Mouse (Mus musculus) spleen, adult 18-20 months (tissue): ENCODE data around the gene Nr3c2.
A peak's percentile ranks its signal among the peaks of the same experiment; 100 is the strongest.

Experiments used
- DNase-seq, 2 experiments: peaks; one replicate each; pipeline ENCODE4 v3.0.0; 2022; ENCODE audit warnings: mixed read lengths in 2 of 2

Nr3c2 gene

DNA sequence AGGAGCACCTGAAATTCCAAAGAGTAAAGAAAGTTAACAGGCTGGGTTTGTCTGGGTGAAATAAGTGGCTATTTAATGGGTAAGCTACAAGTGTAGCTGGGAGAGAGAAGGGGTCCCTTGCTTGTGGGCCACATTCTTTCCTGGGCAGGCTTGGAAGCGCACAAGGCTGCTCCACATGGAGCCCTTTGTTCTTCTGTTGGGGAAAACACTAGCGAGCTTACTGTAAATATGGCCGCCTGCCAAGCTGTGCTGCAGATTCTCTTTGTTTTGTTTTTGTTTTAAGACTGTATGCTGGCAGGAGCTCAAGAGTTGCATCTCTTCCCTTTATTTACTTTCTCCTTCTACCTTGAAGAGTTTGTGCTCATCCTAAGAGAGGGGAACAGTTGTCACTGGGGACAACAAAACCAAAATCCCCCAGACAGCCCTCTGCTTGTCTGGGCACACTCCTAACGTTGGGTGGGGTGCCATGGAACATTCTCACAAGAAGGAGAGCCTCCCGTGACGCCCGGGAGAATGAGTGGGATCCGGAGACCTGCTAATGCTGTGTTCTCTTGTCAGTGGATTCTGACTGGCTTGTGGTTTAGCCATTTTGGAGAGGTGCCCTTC, 73.8 kb downstream of the Nr3c2 start:
- DNase-seq = no peak

DNA sequence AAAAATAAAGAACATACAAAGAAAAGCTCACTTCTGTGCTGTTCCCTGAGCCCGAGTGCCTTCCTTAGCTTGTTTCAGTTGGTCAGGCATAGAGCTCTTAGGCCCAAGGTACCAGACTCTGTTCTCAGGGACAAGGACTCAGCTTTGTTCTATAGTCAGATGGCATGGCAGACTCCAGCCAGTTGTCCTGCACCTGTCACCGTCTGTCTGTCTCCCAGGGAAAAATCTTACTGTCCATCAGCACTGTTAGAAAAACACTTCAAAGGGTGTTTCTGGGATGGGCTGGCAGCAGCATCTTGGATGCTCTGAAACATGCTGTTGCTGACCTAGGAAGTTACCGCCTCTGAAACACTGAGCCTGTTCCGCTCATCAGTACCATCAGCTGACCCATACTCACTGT, 78.7 kb downstream of the Nr3c2 start:
- no peak for DNase-seq

DNA sequence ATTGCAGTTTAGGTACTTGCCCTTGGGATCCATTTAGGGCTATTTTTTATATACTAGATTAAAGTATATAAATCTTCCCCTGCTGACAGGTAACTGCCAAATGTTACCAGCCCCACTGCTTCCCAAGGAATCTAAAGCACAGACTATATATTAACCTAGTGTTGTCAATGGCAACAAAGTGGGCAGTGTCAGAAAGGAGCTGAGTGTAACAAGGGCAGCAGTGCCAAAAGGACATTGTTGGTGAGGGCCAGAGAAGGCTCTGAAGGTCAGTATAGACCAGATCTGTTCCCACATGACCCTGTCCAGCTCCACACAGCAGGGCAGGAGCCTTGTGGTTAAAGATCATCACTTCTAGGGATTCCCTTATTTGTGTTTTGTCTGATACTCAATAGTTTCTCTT, 84.8 kb downstream of the Nr3c2 start:
- DNase-seq = no peak

DNA sequence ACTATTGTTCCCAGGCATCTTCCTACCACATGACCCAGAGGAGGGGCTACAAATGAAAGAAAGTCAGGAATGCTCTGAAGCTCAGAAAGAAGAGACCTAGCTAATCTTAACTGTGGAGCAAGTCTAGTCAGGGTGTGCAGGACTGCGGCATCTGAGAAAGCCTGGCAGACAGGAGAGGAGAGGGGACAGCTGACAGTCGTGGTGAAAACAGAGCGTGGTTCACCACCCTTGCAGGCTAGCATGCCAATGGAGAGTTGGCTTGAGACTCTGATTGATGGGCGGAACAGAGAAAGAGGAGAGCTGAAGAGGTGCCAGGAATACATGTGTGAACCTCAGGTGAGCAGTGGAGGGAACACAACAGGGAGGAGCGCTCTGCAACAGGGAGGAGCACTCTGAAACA, 85.6 kb downstream of the Nr3c2 start:
- DNase-seq = no peak

DNA sequence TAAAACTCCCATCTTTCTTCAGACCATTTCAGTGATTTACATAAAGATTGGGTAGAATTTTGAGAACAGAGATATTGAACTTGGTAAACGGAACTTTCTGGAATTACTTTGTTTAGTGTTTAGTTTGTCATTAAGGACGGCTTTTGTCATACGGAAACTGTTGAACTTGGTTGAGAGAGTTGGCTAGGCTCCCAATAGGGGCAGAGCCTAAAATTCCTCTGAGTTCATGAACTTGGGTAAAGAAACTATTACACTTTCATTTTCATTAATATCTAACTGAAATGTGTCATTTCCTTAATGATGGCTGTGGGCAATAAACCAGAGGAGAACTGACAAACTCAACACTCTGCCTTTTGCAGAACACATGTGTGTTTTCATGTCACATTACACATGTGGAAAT, 88.6 kb downstream of the Nr3c2 start:
- DNase-seq = no peak

DNA sequence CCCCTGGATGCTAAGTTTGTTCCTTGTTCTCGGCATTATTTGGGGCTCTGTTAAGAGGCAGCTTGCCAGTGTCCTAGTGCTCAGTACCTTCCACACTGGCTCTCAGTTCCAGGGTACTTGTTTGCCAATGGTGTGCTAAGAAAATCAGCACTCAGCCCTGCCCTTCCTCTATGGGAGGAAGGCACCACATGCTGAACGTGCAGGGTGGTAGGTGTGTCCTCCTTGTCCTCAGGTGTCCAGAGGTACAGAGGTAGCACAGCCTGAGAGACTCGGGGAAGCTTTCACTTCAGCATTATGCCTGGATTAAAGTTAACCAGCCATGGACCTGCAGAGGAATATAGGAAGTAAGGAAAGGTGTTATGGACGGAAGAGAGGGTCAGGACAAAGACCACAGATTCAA, 99.0 kb downstream of the Nr3c2 start:
- no peak for DNase-seq

DNA sequence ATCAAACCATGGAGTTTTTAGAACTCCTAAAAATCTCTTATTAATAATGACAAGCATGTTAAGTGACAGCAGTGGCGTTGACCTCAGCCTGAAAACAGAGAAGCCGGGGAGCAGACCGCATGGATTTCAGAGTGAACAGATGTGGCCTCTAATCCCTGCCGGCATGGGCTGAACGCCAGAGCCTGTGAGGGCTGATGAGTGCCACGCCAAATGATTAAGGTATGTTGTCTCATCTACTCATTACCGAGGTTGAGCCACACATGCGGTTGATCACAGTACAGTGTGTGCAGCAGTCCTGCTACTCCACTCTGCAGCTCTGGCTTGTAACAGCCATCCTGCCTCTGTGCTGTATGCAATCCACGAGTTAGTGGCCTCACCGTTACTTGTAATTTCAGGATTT, 110.2 kb downstream of the Nr3c2 start:
- DNase-seq = no peak

DNA sequence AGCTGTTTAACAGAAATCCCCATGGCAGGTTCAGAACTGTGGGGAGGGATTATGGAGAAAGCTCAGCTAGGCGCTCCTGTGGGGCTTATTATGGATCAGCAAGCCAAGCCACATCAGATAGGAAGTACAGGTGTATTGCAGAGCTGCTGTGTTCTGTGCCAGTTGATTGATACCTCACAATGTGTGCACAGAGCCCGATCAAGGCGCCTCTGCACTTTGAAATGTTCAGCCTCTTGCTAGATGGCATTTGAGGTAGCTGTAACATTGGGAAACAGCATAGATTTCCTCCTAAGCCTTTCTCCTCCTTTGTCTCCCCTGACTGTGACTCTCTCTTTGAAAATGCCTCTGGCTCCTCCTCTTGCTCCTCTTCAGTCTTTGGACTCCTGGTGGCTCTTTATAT, 112.7 kb downstream of the Nr3c2 start:
- no peak for DNase-seq

DNA sequence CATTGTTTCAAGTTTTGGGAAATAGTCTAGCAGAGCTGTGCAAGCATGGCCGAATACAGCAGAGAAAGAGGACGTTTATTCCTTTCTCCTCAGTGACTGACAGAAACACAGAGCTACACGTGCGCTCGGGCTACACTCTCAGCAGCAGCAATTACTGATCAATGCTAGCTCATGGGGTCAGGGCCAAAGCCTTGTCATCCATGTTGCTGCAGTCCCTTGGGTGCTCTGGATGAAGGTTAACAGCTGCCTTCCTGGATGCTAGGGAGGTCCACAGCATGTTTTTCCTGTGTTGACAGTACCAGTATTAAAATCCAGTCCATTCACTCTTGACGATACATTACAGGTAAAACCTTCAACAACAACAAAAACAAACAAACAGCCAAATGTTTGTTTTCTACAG, 113.4 kb downstream of the Nr3c2 start:
- no peak for DNase-seq

DNA sequence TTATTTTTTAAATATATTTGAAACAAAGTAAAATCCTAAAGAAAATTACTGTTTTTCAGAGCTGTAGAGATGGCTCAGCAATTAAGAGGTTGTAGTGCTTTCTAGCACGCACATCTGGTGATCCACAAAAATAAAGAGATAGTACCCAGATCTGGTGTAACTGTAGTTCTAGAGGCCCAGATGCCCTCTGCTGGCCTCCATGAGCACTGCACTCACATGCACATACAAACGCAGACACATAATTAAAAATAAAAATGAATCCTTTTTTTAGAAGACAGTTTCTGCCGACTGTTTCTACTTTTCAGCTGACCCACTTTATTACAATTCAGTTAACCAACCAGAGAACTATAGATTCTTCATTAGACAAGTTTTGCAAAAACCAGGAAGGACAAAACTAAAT, 117.5 kb downstream of the Nr3c2 start:
- DNase-seq = peak in 1 of 2 experiments; percentile 6

DNA sequence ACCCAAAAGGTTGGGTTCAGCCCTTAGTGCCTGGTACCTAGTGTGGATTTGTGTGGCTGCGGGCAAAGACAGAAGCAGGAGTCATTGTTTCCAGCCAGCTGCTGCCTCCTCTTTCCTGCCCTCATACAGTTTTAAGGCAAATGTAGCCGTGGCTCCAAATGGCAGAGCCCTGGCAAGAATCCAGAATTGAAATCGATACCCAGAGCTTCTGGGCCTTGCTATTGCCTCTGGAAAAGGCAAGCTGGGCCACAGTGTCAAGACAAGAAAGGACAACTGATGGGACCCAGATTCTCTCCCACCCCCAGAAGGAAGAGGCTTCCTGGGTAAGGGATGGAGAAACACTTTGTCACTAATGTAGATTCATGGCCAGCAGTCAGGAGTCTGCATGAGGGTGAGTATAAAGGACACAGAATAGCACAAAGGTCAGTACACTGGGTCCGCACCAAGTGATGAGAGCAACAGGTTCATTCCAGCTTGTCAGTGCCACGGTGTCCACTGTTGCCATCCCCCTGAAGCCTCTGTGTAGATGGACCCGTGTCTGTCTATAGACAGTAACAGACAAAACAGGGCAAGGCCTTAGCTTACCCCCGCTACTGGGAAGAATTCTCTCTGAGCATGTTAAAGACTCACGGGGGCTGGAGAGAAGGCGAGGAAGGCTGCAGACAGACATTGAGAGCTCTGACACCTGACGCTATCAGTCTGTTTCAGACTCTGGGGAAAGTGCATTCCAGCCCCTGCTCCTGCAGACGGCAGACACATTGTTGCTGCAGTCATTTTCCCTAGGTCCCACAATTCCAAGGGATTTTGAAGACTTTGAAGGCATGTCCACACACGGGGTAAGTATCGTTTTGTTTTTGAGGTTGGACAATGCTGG, 124.8 kb downstream of the Nr3c2 start:
- no peak for DNase-seq

DNA sequence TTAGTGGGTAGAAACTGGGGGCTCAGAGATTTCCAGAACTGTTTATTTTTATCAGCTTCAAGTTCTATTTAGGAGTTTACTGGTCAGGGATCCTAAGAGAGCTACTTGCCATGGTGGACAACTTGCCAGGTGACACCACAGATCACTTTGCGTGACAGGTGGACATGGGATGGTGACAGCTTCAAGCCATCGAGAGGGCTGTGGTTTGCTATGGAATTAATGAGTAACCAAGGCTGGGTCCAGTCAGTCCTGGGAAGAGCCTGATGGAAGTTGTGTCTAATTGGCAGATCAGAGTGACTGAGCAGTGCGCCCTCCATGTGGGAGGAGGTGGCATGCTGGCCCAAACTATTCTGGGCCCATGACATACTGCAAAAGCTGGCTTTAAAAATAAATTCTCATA, 132.0 kb downstream of the Nr3c2 start:
- DNase-seq = no peak

DNA sequence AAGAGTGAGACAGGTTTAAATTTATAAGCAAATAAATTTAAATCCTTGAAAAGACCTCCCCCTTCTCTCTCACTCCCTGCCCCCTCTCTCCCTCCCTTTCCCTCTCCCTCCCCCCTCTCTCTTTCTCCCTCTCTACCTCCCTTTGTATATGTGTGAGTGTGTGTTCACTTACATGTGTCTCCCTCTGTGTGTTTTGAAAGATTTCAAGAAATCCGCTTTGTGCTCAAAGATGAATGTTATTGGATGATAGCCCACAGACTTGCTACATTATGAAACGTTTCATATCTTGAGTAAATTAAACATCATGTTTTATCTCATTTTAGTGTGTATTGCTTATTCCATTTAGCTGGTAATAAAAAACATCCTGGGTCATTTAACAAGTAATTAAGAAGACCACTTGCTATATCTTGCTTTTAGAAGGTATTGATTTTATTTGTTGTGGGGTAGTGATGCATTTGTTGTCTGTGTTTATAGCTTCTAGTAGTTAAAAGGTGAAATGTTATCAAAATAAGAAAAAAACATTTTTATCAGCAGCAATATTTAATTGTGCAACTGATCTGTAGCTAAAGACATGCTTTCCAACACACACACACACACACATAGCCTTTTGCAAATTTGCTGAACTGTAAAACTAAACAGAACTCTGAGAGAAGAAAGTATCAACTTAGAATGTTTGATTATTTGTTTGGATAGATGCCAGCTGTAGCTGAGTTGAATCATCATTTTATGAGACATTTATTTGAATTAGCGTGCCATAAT, 134.6 kb downstream of the Nr3c2 start:
- no peak for DNase-seq

DNA sequence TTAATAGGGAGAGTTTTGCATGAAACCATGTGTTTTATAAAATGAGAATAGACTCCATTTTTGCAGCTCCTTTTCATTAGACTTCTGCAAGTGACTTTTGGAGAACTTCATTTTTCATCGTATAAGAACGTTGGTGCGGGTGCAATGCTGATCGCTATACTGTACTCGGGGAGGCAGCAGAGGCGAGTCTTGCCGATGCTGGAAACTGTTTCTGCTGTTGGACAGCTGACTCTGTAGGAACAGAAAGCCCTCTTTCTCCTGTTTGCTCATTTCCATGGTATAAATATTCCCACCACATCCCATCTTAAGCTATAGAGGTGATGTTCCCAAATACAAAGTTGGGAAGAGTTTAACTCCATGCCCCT, 135.2 kb downstream of the Nr3c2 start:
- DNase-seq = no peak

DNA sequence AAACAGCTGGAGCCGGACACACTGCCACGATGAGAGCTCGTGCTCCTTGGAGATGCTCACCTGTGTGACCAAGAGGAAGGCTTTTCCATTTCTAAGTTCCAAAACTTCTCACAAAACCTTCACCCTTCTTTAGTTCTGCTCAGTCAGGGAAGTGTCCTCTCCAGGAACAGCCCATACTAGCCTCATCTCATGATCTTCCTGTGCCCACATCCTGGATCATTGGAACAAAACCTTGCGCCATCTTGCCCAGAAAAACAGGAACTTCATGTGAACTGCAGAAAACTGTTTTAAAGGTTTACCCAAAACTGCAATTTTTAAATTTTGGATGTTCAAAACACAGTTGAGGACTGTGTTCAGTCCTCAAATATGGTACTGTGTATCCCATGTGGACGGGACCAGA, 142.0 kb downstream of the Nr3c2 start:
- no peak for DNase-seq

DNA sequence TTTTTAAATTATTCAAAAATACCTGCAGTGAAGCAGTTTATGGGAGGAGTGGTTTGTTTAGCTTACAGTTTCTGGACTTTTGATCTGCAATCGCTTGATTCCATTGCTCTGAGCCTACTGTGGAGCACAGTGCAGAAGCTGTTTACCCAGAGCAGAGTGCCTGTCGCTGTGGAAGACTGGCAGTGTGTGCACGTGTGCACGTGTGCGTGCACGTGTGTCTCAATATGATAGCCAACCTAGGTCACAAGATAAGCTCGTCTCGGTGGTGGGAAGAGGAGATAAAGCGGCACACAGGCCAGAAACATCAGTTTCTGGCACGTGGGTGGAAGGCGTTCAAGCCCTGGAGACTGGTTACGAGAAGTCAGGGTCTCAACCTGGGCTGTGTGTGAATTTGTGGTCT, 145.6 kb downstream of the Nr3c2 start:
- no peak for DNase-seq

DNA sequence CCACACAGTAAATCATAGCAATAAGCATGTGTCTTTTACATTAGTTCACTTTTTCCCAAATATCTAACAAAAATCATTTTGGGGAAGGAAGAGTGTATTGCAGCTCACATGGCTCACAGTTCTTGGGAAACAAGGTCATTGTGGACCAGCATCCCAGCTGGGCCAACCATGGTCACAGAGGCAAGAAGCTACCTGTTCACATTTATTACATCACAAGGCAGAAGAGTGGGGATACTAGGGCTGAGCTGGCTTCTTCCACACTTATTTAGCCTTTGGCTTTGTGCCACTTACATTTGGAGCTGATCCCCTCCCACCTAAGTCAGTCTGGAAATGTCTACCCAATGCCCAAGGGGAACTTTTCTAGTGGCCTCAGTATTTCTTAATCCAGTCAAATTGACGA, 146.5 kb downstream of the Nr3c2 start:
- no peak for DNase-seq

DNA sequence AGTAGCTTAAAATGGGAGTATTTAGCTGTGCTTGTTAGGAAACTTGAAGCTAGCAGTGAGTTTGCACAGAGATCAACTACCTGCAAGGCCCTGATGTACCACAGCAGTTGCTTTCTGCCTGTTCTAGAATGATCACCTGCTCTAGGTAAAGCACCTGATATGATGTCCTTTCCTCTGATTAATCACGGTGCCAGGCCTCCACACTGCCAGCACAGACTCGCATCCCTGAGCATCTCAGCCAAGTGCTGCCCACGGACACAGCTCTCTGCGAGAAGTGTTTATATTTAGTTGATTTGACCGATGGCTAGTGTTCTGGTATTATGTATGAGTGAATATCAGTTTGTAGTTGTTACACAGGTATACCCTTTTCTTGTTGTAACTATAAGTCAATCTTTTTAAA, 147.0 kb downstream of the Nr3c2 start:
- no peak for DNase-seq

DNA sequence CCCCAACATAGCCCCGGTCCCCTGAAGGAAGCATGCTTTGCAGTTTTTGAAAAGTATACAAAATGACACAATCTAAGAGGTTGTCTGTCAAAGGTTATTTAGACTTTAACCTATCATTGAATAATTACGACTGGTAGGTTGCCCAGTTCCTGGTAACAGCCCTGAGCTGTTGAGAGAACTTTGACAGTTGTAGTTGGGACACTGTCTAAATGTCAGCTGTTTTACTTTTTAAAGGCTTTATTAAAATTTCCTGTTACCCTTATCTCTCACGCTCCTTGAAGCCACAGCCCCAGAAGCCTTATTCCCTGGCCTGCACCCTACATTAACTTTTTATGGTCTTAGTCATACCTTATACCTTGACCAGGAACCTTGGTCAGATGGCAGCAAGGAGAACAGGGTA, 147.5 kb downstream of the Nr3c2 start:
- DNase-seq = no peak

DNA sequence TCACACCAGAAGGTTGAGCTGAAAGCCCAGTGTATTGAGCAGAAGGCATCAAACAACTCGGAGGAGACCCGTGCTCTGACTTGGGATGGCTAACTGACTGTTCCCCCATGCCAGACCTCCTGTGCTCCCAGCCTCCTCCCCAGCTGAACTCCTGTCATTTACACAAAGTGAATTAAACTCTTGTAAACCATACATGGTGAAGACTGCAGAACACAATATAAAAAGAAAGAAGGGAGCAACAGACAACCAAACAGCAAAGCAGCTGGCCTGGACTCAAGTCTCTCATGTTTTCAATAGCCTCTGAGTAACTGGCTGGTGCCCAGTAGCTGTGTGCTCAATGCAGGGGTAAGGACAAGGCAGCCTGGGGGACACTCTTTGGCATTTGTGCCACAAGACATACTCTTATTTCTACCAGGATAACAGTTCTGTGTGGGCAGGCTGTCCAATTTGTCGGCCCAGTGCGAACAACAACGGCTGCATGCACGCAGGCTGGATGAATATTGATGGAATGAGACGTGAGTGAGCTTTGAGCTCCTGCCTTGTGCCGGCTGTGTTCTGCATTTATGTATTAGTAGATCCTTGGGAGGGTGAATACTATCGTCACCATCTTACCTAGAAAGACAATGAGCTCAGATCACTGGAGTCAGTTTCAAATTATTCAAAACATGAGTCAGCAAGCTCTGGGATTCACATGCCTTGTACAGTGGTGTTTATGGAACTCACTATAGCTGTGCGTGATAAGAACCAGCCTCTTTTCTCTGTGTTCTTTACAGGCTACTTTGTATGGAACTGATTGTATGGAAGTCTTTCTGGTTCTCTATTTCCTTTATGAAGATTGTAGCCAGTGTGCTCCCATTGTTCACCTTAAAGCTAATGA, 152.4 kb downstream of the Nr3c2 start:
- DNase-seq = no peak

DNA sequence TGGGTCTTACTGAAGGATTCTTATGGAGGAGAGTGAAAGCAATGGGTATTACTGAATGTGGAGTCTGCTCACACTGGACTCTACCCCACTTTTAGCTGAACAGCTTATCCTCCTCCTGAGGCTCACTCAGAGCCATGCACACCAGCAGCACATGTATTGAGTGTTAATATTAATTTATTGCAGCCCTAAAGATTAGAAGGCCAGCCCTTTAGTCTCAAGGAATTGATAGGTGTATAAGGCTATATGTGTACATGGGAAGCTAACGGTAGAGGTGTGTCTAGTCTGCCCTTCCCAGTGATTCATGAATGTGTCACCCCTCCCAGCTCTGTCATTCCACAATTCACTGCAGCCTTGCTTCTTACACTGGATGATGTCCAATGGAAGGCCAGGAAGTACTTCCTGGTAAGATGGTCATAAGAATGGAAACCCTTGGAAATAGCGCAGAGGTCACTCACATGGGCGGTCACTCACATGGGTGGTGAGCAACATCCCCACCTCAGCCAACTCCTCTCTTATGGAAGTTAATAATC, 156.3 kb downstream of the Nr3c2 start:
- DNase-seq = no peak

DNA sequence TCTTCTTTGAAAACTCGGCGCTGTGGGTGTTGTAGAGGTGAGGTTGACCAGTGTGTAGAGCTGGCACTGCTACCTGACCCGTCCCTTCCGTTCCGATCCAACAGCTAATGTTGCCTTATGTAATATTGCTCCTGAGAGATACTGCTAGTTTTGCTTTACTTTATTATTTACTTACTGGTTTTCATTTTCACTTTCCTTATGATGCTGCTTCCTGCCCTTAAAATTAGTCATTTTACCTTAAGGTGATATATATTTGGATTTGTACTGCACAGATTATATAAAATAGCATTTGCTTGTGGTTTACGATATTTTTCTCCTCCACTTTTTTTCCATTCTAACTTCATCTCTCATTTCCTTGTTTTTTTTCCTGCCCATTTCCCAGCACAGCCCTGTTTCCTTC, 157.6 kb downstream of the Nr3c2 start:
- no peak for DNase-seq

DNA sequence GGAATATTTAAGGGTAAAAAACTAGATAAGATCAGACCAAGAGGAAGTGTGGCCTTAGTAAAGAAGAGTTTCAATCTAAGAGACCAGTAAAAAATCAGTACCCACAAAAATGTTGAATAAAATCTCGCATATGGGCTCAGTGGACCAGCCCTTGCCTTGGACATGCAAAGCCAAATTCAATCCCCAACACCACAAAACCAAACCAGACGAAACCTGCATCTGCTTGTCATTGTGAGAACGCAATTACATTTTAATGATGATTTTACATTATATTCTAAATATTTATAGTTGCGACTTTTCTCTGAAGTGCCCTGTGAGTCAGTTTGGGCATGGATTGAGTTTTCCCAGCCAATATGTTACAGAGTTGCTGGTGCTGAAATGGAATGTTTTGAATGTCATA, 183.4 kb downstream of the Nr3c2 start:
- DNase-seq = no peak
